Mouse (Mus musculus) bone marrow macrophage, adult 2 months (primary cell): ENCODE results near the gene Skap1. TPM values are rescaled to one million over a fixed set of nuclear protein-coding genes. Genes with fewer than 3 reads are reported as not detected.

ENCODE experiments used
- H3K27ac ChIP-seq: 2 replicates; pipeline ENCODE4 v1.5.1; 2012; ENCODE audit warnings: low read depth, low read length; ENCODE audit not compliant: insufficient read depth
- H3K4me1 ChIP-seq: 2 replicates; pipeline ENCODE4 v1.6.1; 2012; ENCODE audit warnings: low read length; ENCODE audit not compliant: control insufficient read depth, insufficient read depth
- H3K4me3 ChIP-seq: 2 replicates; pipeline ENCODE4 v1.5.1; 2012; ENCODE audit warnings: mild to moderate bottlenecking, low read length, moderate library complexity; ENCODE audit not compliant: insufficient read depth
- CTCF ChIP-seq: IDR thresholded peaks from 2 replicates; pipeline ENCODE4 v1.5.1; 2012; ENCODE audit warnings: low read depth, mild to moderate bottlenecking, low read length, moderate library complexity
- POLR2A ChIP-seq: IDR thresholded peaks from 2 replicates; pipeline ENCODE4 v1.6.1; 2012; ENCODE audit warnings: mild to moderate bottlenecking, low read depth, low read length, borderline replicate concordance
- polyA plus RNA-seq: library from polyadenylated mRNA; stranded (reverse); fragments of >200 nt; gene quantifications from 2 replicates; pipeline ENCODE4 v1.2.4, GENCODE M21; 2012; ENCODE audit not compliant: missing spikeins, insufficient read depth, insufficient read length

Skap1 gene
- polyA plus RNA-seq, 1 experiment, result not detected

DNA sequence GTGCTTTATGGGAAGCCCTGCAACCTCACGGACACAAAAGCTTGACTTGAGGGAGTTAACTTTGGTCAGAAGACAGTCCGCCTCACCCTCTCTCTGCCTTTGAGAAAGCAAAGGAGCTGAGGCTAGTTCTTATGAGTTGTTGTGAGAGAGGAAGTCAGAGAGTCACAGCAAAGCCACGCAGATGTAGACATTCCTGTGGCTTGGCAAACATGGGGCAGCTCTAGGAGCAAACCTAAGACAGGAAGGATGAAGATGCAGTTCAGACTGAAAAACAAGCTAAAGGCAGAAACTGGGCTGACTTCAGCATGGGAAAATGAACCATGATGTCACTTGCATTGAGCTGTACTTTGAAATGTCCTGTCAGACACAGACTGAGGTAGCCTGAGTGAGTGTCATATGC, 283.2 kb downstream of the Skap1 start:
- no peak overlapping the region for H3K4me3 ChIP-seq
- H3K27ac ChIP-seq, result no peak overlapping the region
- H3K4me1 ChIP-seq, result no peaks in the 10 kb centered on the region
- TF ChIP-seq POLR2A, result no peak
- TF ChIP-seq CTCF, result no peak

DNA sequence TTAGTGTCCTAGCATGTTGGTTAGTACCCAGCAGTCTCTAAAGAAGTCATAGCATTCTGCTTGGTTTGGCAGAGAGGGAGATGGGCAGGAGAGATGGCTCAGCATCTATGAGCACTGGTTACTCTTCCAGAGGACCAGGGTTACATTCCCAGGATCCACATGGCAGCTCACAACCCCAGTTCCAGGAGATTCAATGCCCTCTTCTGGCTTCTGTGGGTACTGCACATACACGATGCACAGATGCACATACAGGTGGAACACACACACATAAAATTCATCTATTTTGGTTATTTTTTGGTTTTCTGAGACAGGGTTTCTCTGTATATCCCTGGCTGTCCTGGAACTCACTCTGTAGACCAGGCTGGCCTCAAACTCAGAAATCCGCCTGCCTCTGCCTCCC, 290.9 kb downstream of the Skap1 start:
- no peak for TF ChIP-seq POLR2A
- TF ChIP-seq CTCF, result no peak
- Histone ChIP-seq H3K27ac (no peak overlapping the region), H3K4me1 (no peaks in the 10 kb centered on the region), H3K4me3 (no peak overlapping the region)

DNA sequence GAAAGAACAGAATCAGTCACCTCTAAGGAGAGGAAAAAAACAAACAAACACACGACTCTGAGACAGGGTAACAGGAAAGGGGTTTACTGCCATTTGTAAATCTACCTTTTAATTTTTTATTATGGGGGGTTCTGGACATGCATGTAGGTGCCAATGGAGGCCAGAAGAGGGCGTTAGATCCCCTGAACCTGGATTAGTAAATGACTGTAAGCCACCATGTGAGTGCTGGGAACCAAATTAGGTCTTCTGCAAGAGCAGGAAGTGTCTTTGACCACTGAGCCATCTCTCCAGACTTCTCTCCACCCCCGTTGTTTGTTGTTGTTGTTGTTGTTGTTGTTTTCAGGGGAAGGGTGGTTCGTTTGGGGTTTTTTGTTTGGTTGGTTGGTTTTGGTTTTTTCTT, 293.0 kb downstream of the Skap1 start:
- TF ChIP-seq CTCF (no peak), POLR2A (no peak)
- no peak overlapping the region for H3K4me3 ChIP-seq
- H3K27ac ChIP-seq, result no peak overlapping the region
- no peaks in the 10 kb centered on the region for H3K4me1 ChIP-seq

DNA sequence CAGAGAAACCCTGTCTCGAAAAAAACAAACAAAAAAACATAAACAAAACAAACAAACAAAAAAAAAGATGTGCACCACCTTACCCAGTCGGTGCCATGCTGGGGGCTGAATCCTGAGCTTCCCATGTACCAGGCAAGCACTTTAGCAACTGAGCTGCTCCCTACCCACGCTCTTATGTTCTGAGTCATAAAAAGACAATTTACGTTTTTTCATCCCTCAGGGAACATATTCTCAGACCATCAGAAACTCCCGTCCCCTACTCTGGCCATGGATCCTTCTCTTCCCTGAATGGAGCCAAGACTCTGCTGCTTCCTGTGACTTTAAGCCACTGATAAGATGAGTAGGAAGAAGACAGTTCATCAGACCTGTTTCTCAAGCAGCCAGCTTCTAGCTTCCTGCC, 294.0 kb downstream of the Skap1 start:
- no peak for TF ChIP-seq CTCF
- no peak for TF ChIP-seq POLR2A
- no peak overlapping the region for H3K4me3 ChIP-seq
- no peaks in the 10 kb centered on the region for H3K4me1 ChIP-seq
- H3K27ac ChIP-seq, result no peak overlapping the region

DNA sequence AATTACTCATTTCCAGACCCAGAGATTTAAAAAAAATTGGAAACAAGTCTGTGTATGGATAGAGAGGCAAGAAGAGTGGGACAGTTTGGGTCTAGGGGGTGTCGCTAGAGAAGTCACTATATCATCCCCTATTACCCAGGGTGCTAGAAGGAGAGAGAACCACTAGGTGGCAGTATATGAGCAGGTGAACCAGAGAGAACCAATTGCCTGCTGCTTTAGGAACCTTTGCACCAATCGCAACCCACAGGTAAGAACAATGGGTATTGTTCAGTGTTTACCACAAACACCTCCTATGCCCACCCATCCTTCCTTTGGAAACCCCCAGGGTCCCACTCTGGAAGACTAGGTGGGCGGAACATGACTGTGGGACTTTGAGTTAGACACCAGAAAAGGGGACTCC, 295.6 kb downstream of the Skap1 start:
- Histone ChIP-seq H3K4me1 (peaks cover 15% of the 10 kb centered on the region), H3K4me3 (no peak overlapping the region), H3K27ac (no peak overlapping the region)
- TF ChIP-seq CTCF (peak; percentile 26; the same call in 1 of the 2 replicates), POLR2A (no peak)

DNA sequence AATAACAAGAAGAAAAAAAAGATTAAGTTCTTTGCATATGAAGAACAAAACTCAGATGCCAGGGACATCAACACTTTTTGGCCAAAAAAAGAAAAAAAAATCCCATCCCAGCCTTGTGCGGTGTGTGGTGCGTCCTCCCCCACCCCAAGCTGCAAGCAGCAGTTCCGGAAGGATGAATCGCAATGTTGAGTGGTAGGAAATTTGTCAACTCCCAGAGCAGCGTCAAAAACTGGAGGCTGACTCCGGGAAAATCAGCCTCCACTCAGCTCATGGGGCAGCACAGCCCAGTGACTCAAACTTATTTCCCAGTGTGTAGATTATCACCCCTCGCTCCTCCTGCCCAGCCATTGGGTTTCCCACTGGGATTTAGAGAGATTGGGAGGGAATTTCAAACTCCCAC, 297.6 kb downstream of the Skap1 start:
- Histone ChIP-seq H3K4me1 (peaks cover 30% of the 10 kb centered on the region), H3K27ac (no peak overlapping the region), H3K4me3 (no peak overlapping the region)
- TF ChIP-seq POLR2A (no peak), CTCF (no peak)

DNA sequence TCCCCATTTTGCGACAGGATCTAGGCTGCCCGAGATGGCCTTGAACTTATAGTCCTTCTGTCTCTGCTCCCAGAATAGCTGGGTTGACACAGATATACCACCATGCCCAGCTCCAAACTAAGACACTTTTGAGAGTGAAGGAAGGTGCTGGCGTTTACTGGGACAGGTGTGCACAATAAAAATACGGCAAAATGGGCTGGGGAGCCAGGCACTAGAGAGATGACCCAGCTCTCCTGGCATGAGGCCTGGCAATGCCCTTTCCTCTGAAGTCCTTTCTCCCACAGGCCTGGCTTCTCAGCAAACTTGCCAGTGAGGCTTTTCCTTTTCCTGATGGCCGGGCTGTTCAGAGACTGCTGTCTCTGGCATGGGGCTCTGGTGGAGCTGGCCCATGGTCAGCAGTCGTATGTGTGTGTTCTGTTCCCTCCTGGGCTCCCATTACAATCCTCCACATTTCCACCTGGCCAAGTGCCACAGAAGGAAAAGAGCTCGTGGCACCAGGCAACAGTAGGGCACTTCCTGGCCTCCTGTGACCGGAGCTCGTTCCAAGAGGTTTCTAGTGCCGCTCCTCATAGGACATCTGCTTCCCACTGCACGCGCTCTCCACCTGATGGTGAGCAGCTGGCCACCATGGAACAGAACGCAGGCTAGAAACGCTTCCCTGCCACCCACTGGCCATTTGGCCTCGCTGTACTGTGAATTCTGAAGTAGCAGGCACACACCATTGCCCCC, 298.5 kb downstream of the Skap1 start:
- Histone ChIP-seq H3K27ac (no peak overlapping the region), H3K4me1 (peaks cover 37% of the 10 kb centered on the region), H3K4me3 (no peak overlapping the region)
- no peak for TF ChIP-seq CTCF
- no peak for TF ChIP-seq POLR2A

DNA sequence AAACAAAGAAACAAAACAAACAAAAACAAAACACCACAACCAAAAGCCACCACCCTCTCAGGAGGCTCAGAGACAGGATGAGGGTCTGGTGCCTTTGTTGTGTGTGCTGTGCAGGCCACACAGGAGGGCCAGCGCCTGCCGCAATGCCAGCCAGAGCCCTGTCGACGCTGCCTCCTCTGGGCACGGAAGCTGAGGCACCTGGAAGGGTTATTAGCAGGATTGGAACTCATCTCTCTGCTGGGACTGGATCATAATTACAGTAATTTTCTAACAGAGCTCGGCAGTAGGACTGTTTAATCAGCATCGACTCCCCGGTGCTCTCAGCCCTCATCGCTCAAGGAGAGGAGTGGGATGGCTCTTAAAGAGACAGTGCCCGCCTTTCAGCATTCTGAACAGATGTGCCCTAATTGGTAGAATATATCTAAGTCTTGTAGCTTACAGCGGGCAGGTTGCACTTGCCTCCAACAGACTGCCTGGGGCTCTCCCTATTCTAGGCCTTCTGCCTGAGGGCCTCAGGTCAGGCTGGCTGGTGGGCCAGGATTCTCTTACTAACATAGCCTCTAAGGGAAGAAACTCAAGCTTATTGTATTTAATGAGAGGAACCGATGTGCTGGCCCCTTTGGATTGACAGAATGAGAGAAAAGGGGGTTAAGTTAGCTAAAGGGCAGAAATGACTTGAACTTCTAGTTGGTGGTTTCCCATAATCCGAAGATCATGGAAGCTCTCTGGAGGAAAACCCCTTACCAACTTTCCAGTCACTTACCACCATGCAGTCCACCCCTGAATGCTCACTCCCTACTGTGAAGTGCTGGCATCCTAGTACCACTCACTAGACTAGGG, 300.3 kb downstream of the Skap1 start:
- Histone ChIP-seq H3K4me3 (peak overlapping the region; percentile 9; the same call in 1 of the 2 replicates), H3K4me1 (peaks cover 37% of the 10 kb centered on the region), H3K27ac (peak overlapping the region; percentile 97)
- TF ChIP-seq POLR2A (no peak), CTCF (no peak)

GRCm38 (mm10) chr11:96765645-96766044, 301.3 kb downstream of the Skap1 start:
- Histone ChIP-seq H3K4me1 (peaks cover 37% of the 10 kb centered on the region), H3K4me3 (0 out of 2 replicates have a peak overlapping the region, but pooled peaks have one; percentile 1), H3K27ac (peak overlapping the region; percentile 97)
- TF ChIP-seq POLR2A (no peak), CTCF (no peak)

DNA sequence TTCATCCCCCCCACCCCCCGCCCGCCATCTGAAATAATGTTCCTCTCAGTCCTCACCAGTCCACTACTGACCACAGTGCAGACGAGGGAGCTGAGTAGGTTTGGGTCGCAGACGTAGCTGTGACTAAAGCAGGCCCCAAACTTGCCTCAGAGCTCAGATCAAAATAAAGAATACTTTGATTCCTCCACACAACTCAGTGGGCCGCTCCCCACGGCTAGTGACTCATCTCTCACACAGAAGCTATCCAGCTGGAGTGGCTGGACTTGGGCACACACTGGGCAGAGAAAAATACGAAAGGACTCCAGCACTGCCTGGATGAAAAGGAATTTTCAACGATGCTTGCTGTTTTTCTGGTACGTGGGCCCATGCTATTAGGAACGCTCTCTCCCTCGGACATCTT, 302.2 kb downstream of the Skap1 start:
- TF ChIP-seq CTCF, result no peak
- no peak for TF ChIP-seq POLR2A
- H3K4me1 ChIP-seq, result peaks cover 37% of the 10 kb centered on the region
- H3K27ac ChIP-seq, result peak overlapping the region; percentile 91
- H3K4me3 ChIP-seq, result no peak overlapping the region
